Mouse (Mus musculus): ENCODE data around the gene Scfd2.

Gene Scfd2

GRCm38 (mm10) chr5:74164547-74164946, 367.0 kb downstream of the Scfd2 start:
- DNase-seq, result no peak

GRCm38 (mm10) chr5:74163141-74163540, 368.4 kb downstream of the Scfd2 start:
- no peak for DNase-seq

- DNase-seq, result no peak
These were observed 369.5 kb downstream of the Scfd2 start for GRCm38 (mm10) chr5:74162013-74162412.

- DNase-seq, result no peak
These were observed 370.1 kb downstream of the Scfd2 start for GRCm38 (mm10) chr5:74161297-74161926.

- no peak for DNase-seq
These were observed 371.2 kb downstream of the Scfd2 start for GRCm38 (mm10) chr5:74160349-74160748.

- no peak for DNase-seq
These were observed 371.7 kb downstream of the Scfd2 start for GRCm38 (mm10) chr5:74159906-74160305.

- no peak for DNase-seq
These were observed 372.5 kb downstream of the Scfd2 start for GRCm38 (mm10) chr5:74158929-74159632.

GRCm38 (mm10) chr5:74155860-74156351, 375.7 kb downstream of the Scfd2 start:
- no peak for DNase-seq
